Mouse (Mus musculus): ENCODE measurements around the gene Tuba1a. TPM values are rescaled to one million over a fixed set of nuclear protein-coding genes. Genes with fewer than 3 reads are reported as not detected.

The Tuba1a gene
- polyA plus RNA-seq, 1 experiment from 2014 or later: 14,496 TPM

DNA sequence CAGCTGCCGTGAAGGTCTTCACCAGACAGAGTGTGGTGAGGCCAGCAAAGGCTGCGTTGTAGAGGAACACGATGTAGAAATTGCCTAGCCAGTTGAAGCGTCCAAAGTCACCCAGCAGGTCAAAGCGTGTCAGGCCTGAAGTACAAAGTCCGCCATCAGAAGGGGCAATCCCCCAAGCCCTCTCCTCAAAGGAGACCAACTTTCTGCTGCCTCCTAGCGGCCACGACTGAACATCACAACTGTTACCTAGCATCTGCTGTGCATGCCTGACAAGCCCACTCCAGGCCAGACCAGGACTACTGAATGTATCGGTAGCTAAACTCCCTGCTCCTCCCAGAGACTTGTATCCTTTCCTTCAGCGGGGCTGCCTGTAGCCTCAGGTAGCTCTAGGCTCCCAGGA is 48.8 kb downstream of the Tuba1a start:
- no peak overlapping the region for H3K4me3 ChIP-seq (ENCODE audit: low read depth, low read length)
- H3K36me3 ChIP-seq (ENCODE audit: control insufficient read depth, insufficient read depth, low read length): peaks cover 56% of the 10 kb centered on the region
- H3K4me1 ChIP-seq (ENCODE audit: control insufficient read depth, insufficient read depth, low read length): no peaks in the 10 kb centered on the region
- H3K9ac ChIP-seq (replicated peaks; ENCODE audit: low read depth, low read length): no peak overlapping the region
- WGBS: 28% methylated on average over 10 of the region's 10 CpGs
- no peak overlapping the region for H3K27ac ChIP-seq (ENCODE audit: low read depth, low read length)
- no peak for ATAC-seq (ENCODE audit: low read depth)
- no peak overlapping the region for H3K4me2 ChIP-seq (ENCODE audit: low read depth, low read length)
- H3K27me3 ChIP-seq (ENCODE audit: control insufficient read depth, insufficient read depth, low read length): 0 out of 2 replicates have a peak, but pooled peaks cover 7% of the 10 kb centered on the region
- H3K9me3 ChIP-seq (ENCODE audit: control insufficient read depth, low read length): no peaks in the 10 kb centered on the region

DNA sequence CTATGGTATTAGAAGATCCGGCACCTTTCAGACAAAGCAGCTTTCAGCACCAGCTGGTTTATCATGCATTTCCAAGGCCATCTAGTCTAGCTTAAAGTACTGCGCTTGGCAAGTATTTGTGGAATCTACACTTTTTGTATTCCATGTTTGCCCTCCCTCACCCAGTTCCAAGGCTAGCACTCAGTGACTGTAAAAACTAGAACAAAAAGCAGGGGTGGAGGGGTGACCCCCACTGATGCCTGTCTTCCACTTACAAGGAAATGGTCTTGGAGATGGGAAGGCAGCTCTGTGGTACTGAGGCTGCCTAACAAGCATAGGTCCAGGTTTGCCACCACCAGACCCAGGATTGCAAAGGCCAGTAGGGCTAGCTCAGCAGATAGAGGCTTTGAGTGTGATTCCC is 50.9 kb downstream of the Tuba1a start:
- no peak for ATAC-seq (ENCODE audit: low read depth)
- no peaks in the 10 kb centered on the region for H3K9me3 ChIP-seq (ENCODE audit: control insufficient read depth, low read length)
- H3K4me2 ChIP-seq (ENCODE audit: low read depth, low read length): no peak overlapping the region
- H3K27me3 ChIP-seq (ENCODE audit: control insufficient read depth, insufficient read depth, low read length): peaks cover 16% of the 10 kb centered on the region
- no peak overlapping the region for H3K27ac ChIP-seq (ENCODE audit: low read depth, low read length)
- no peak overlapping the region for H3K4me3 ChIP-seq (ENCODE audit: low read depth, low read length)
- H3K9ac ChIP-seq (replicated peaks; ENCODE audit: low read depth, low read length): no peak overlapping the region
- peaks cover 35% of the 10 kb centered on the region for H3K36me3 ChIP-seq (ENCODE audit: control insufficient read depth, insufficient read depth, low read length)
- WGBS: 91% methylated on average over 2 of the region's 2 CpGs
- no peaks in the 10 kb centered on the region for H3K4me1 ChIP-seq (ENCODE audit: control insufficient read depth, insufficient read depth, low read length)

DNA sequence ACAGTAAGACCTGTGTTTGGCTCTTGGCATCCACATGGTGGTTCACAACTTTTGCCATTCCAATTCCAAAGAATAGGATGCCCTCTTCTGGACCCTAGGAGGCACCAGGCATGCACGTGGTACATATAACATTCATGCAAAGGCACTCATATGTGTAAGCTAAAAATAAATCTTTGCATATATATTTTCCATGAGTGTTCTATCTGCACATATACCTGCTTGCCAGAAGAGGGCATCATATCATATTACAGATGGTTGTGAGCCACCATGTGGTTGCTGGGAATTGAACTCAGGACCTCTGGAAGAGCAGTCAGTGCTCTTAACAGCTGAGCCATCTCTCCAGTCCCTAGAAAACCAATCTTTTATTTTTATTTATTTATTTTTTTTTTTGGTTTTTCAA is 52.0 kb downstream of the Tuba1a start:
- no peak for ATAC-seq (ENCODE audit: low read depth)
- 75% methylated on average over 1 of the region's 1 CpGs for WGBS
- no peak overlapping the region for H3K9ac ChIP-seq (replicated peaks; ENCODE audit: low read depth, low read length)
- H3K4me1 ChIP-seq (ENCODE audit: control insufficient read depth, insufficient read depth, low read length): no peaks in the 10 kb centered on the region
- no peak overlapping the region for H3K27ac ChIP-seq (ENCODE audit: low read depth, low read length)
- no peak overlapping the region for H3K4me2 ChIP-seq (ENCODE audit: low read depth, low read length)
- H3K36me3 ChIP-seq (ENCODE audit: control insufficient read depth, insufficient read depth, low read length): peaks cover 27% of the 10 kb centered on the region
- no peaks in the 10 kb centered on the region for H3K9me3 ChIP-seq (ENCODE audit: control insufficient read depth, low read length)
- peaks cover 24% of the 10 kb centered on the region for H3K27me3 ChIP-seq (ENCODE audit: control insufficient read depth, insufficient read depth, low read length)
- no peak overlapping the region for H3K4me3 ChIP-seq (ENCODE audit: low read depth, low read length)

Other genes starting within 250 kb of the Tuba1a start
- 5.2 and 6.0 TPM in 2 replicates for gene Ccdc65, start 245.5 kb downstream of the Tuba1a start, polyA plus RNA-seq (2014; fragmentation: Nextera tagmentation; extraction: Ambion mirVana)
- gene Fkbp11, start 225.5 kb downstream of the Tuba1a start, polyA plus RNA-seq (2014; fragmentation: Nextera tagmentation; extraction: Ambion mirVana): 3.6 and 7.1 TPM in 2 replicates
- gene Arf3, start 190.5 kb downstream of the Tuba1a start, polyA plus RNA-seq (2014; fragmentation: Nextera tagmentation; extraction: Ambion mirVana): 66.3 and 77.2 TPM in 2 replicates
- gene Wnt10b, start 175.6 kb downstream of the Tuba1a start, polyA plus RNA-seq (2014; fragmentation: Nextera tagmentation; extraction: Ambion mirVana): 0.19 TPM in 1 of 2 replicates, not detected in the other
- gene Wnt1, start 163.8 kb downstream of the Tuba1a start, polyA plus RNA-seq (2014; fragmentation: Nextera tagmentation; extraction: Ambion mirVana): 1.9 and 3.9 TPM in 2 replicates
- 0.44 and 0.54 TPM in 2 replicates for gene Ddn, start 144.2 kb downstream of the Tuba1a start, polyA plus RNA-seq (2014; fragmentation: Nextera tagmentation; extraction: Ambion mirVana)
- 57.7 and 61.6 TPM in 2 replicates for gene Prkag1, start 122.2 kb downstream of the Tuba1a start, polyA plus RNA-seq (2014; fragmentation: Nextera tagmentation; extraction: Ambion mirVana)
- 14.4 and 16.8 TPM in 2 replicates for gene Kmt2d, start 82.5 kb downstream of the Tuba1a start, polyA plus RNA-seq (2014; fragmentation: Nextera tagmentation; extraction: Ambion mirVana)
- 19.9 and 21.3 TPM in 2 replicates for gene Rhebl1, start 59.2 kb downstream of the Tuba1a start, polyA plus RNA-seq (2014; fragmentation: Nextera tagmentation; extraction: Ambion mirVana)
- 0.32 and 2.0 TPM in 2 replicates for gene Dhh, start 55.2 kb downstream of the Tuba1a start, polyA plus RNA-seq (2014; fragmentation: Nextera tagmentation; extraction: Ambion mirVana)
- 7.3 and 10.5 TPM in 2 replicates for gene Lmbr1l, start 35.5 kb downstream of the Tuba1a start, polyA plus RNA-seq (2014; fragmentation: Nextera tagmentation; extraction: Ambion mirVana)
- 1,186 and 1,301 TPM in 2 replicates for gene Tuba1b, start 19.1 kb downstream of the Tuba1a start, polyA plus RNA-seq (2014; fragmentation: Nextera tagmentation; extraction: Ambion mirVana)
- gene Gm49450, start 152 bp downstream of the Tuba1a start, polyA plus RNA-seq (2014; fragmentation: Nextera tagmentation; extraction: Ambion mirVana): not detected in 2 replicates
- 7.3 and 11.5 TPM in 2 replicates for gene Tuba1c, start 76.2 kb upstream of the Tuba1a start, polyA plus RNA-seq (2014; fragmentation: Nextera tagmentation; extraction: Ambion mirVana)
- 68.8 and 298 TPM in 2 replicates for gene Prph, start 101.5 kb upstream of the Tuba1a start, polyA plus RNA-seq (2014; fragmentation: Nextera tagmentation; extraction: Ambion mirVana)
- 2.4 and 3.3 TPM in 2 replicates for gene Troap, start 120.9 kb upstream of the Tuba1a start, polyA plus RNA-seq (2014; fragmentation: Nextera tagmentation; extraction: Ambion mirVana)
- 3.2 and 3.6 TPM in 2 replicates for gene C1ql4, start 134.1 kb upstream of the Tuba1a start, polyA plus RNA-seq (2014; fragmentation: Nextera tagmentation; extraction: Ambion mirVana)
- gene Dnajc22, start 139.5 kb upstream of the Tuba1a start, polyA plus RNA-seq (2014; fragmentation: Nextera tagmentation; extraction: Ambion mirVana): 0.21 and 0.45 TPM in 2 replicates
- gene Spats2, start 172.2 kb upstream of the Tuba1a start, polyA plus RNA-seq (2014; fragmentation: Nextera tagmentation; extraction: Ambion mirVana): 32.6 and 41.6 TPM in 2 replicates